17 mouse cellular contexts compared by ENCODE assay signal in genomic region chr7:35028559-35028958, GRCm38 (mm10). TPM values are rescaled to one million over a fixed set of nuclear protein-coding genes. Genes with fewer than 3 reads are reported as not detected.
DNase-seq lines count a peak whose midpoint lies in the region; ATAC-seq lines count a peak whose summit lies in the region.
"Had no signal": no experiment of that assay in that cellular context is flagged by ENCODE, and none has a peak within 500 bp of the region (broad histone marks: within the 10 kb centered on the region; RNA-seq: fewer than 3 reads in every experiment).

No protein-coding gene starts in this region.

- peaks cover 38% of the 10 kb centered on the region for H3K4me1 ChIP-seq in embryonic facial prominence, embryonic 15.5 days

- no peaks in the 10 kb centered on the region for H3K27me3 ChIP-seq in embryonic facial prominence, embryonic 15.5 days
- H3K27me3 ChIP-seq: hindbrain, embryonic 13.5 days; liver, embryonic 12.5 days; neural tube, embryonic 13.5 days; stomach, embryonic 15.5 days had no signal

- ATAC-seq in embryonic facial prominence, embryonic 15.5 days (ENCODE audit: insufficient number of reproducible peaks, low FRiP score, low TSS enrichment, low read depth) = no peak
- peak; percentile 52 for ATAC-seq in megakaryocyte progenitor cell, adult 5-6 weeks (replicated peaks; ENCODE audit: poor library complexity)
- ATAC-seq: liver, embryonic 12.5 days had no signal

- 58% methylated on average over 16 of the region's 16 CpGs for WGBS in embryonic facial prominence, embryonic 15.5 days

- no peak overlapping the region for H3K9ac ChIP-seq in embryonic facial prominence, embryonic 15.5 days
- H3K9ac ChIP-seq: hindbrain, embryonic 13.5 days; liver, embryonic 12.5 days; neural tube, embryonic 13.5 days; stomach, embryonic 15.5 days had no signal

- H3K36me3 ChIP-seq in embryonic facial prominence, embryonic 15.5 days = peaks cover 15% of the 10 kb centered on the region; the same call in 1 of the 2 replicates
- H3K36me3 ChIP-seq: stomach, embryonic 15.5 days had no signal

- peak overlapping the region; percentile 63 for H3K27ac ChIP-seq in embryonic facial prominence, embryonic 15.5 days (replicated peaks)
- H3K27ac ChIP-seq: liver, embryonic 12.5 days; neural tube, embryonic 13.5 days; stomach, embryonic 15.5 days had no signal

- no peak overlapping the region for H3K4me2 ChIP-seq in embryonic facial prominence, embryonic 15.5 days (replicated peaks)
- H3K4me2 ChIP-seq: hindbrain, embryonic 13.5 days; liver, embryonic 12.5 days; neural tube, embryonic 13.5 days; stomach, embryonic 15.5 days had no signal

- DNase-seq in heart, adult 18-20 months = peak; percentile 31 to 48
- DNase-seq in heart, adult 11 months = no peak
- DNase-seq in lung, postnatal 14 days = peak; percentile 32
- no peak for DNase-seq in lung, postnatal 10 days
- no peak for DNase-seq in heart, postnatal 4 days
- no peak for DNase-seq in left cerebral cortex, adult 9 months (ENCODE audit: low spot score in 2 of 2)
- DNase-seq: cerebellum, adult 11-12 months; cerebellum, postnatal 36 days; kidney, adult 9 months; left cerebral cortex, postnatal 4 days; thymus, postnatal 36 days had no signal

- H3K9me3 ChIP-seq in embryonic facial prominence, embryonic 15.5 days (replicated peaks) = no peaks in the 10 kb centered on the region
- H3K9me3 ChIP-seq: hindbrain, embryonic 13.5 days; liver, embryonic 12.5 days; neural tube, embryonic 13.5 days; stomach, embryonic 15.5 days had no signal

- no peak overlapping the region for H3K4me3 ChIP-seq in embryonic facial prominence, embryonic 15.5 days (replicated peaks)
- H3K4me3 ChIP-seq: hindbrain, embryonic 13.5 days; liver, embryonic 12.5 days; neural tube, embryonic 13.5 days; stomach, embryonic 15.5 days had no signal

RNA-seq across cellular contexts. Expression of gene Cebpg, which starts 27.8 kb away (rescaled TPM):
- 10 to 100 TPM; 25.4 to 25.5 TPM for total RNA-seq in heart, adult 18-20 months (2021)
- polyA plus RNA-seq in embryonic facial prominence, embryonic 15.5 days (2015; fragmentation: Nextera tagmentation; extraction: Ambion mirVana) = 51.4 and 57.6 TPM in 2 replicates
- total RNA-seq in megakaryocyte progenitor cell, adult 5-6 weeks (2015) = 16.7 and 17.1 TPM in 2 replicates
- total RNA-seq in megakaryocyte progenitor cell, adult 5-6 weeks (2017) = 29.8 and 34.6 TPM in 2 replicates
- total RNA-seq in heart, postnatal 4 days (2021) = 10 to 100 TPM; 17.4 to 19.3 TPM

Comparison
In these comparisons a context has a peak if more than half of its experiments do, and no peak if none do; other contexts are left out.
1. DNase-seq: peak in heart, adult 18-20 months (2 of 2) and lung, postnatal 14 days (single experiment); none in heart, adult 11 months (single experiment), lung, postnatal 10 days (single experiment), heart, postnatal 4 days (single experiment) and left cerebral cortex, adult 9 months (0 of 2).